Mouse (Mus musculus) ES-CJ7 (cell line): ENCODE results near the gene Sgms2.

Experiments used
- DNase-seq: peaks from one replicate; pipeline ENCODE4 v3.0.0; 2011; ENCODE audit warnings: low read depth, low spot score

Sgms2 gene

GRCm38 (mm10) chr3:131488403-131488802 lies 2.8 kb downstream of the Sgms2 start:
- DNase-seq, result no peak

GRCm38 (mm10) chr3:131485388-131485787 lies 5.8 kb downstream of the Sgms2 start:
- no peak for DNase-seq

DNA sequence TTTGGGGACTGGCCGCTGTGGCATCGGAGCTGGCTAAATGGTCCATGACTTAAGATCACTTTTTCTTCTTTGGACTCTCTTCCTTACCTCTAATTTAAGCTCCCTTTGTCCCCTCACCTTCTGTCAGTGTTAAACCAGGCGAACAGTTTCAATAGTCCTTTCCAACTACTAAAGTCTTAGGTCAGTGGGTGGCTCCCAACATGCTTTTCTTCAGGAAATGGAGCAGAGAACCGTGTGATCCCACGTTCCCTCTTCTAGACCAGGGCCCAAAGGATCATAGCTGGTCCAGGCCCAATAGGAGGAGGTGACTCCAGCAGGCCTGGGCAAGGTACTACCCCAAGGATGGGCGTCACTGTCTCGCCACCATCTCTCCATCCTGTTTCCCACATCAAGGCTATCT lies 7.6 kb downstream of the Sgms2 start:
- DNase-seq, result no peak

- DNase-seq, result no peak
Observed at GRCm38 (mm10) chr3:131481976-131482712, 9.1 kb downstream of the Sgms2 start.

GRCm38 (mm10) chr3:131480659-131481058 lies 10.6 kb downstream of the Sgms2 start:
- peak; percentile 37 for DNase-seq

DNA sequence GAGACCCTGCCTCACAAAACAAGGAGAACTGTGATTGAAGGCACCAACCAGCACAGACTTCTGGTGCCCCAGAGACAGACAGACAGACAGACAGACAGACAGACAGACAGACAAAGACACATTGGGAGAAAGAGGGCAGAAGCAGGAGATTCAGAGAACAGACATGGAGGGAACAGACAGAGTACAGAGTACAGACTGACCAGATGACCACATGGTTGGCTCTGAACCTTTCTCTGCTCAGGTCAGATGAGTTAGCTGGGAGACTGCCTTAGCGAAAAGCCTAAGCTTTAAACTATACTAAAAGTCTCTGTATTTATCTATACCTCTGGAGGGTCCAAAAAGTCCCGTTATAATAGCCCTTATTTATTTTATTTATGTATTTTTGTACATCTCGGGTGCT lies 11.8 kb downstream of the Sgms2 start:
- DNase-seq, result no peak

- DNase-seq, result peak; percentile 27
Observed at GRCm38 (mm10) chr3:131476002-131476401, 15.2 kb downstream of the Sgms2 start.

DNA sequence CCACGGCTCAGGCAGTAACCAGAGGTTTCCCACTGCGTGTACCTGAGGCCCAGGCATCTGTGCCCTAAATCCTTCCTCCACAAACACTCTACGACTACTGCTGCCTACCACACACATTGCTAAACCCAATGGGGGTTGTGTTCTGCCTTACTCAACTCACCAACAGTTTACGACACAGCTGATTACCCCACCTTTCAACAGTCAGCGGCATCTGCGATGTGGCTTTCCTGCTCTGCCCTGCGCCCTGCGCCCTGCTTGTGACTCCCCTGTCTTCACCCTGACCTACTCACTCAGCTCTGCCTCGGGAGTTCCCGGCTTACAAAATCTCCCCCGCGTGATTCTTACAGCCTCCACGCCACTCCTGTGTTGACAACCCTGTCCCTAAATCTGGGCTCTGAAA lies 16.7 kb downstream of the Sgms2 start:
- no peak for DNase-seq

- no peak for DNase-seq
Observed at GRCm38 (mm10) chr3:131473496-131473895, 17.7 kb downstream of the Sgms2 start.

- peak; percentile 74 for DNase-seq
Observed at GRCm38 (mm10) chr3:131471836-131472235, 19.4 kb downstream of the Sgms2 start.

GRCm38 (mm10) chr3:131471435-131471834 lies 19.8 kb downstream of the Sgms2 start:
- no peak for DNase-seq

DNA sequence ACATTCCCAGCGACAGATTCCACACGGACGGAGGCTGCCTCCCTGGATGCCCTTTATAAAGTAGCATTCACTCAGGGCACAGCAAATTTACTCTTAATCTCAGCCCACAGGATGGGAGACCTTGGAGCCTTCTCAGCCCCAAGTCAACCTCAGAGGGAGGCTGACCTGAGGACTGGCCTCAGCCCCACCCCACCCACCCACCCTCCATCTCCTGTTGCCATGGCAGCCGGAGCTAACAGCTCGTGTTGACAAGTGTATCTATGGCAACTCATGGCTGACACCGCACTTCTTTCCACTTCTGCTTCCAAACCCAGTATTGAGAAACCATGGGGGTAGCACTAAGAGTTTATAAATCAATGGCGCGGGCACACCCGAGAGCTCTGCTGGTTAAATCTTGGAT lies 20.4 kb downstream of the Sgms2 start:
- DNase-seq, result peak; percentile 59

- DNase-seq, result peak; percentile 58
Observed at GRCm38 (mm10) chr3:131469636-131470035, 21.6 kb downstream of the Sgms2 start.

GRCm38 (mm10) chr3:131466371-131466770 lies 24.8 kb downstream of the Sgms2 start:
- DNase-seq, result no peak

GRCm38 (mm10) chr3:131465536-131466260 lies 25.5 kb downstream of the Sgms2 start:
- no peak for DNase-seq

GRCm38 (mm10) chr3:131372996-131373395 lies 118.2 kb downstream of the Sgms2 start:
- no peak for DNase-seq

GRCm38 (mm10) chr3:131368678-131369077 lies 122.5 kb downstream of the Sgms2 start:
- DNase-seq, result no peak

GRCm38 (mm10) chr3:131367452-131367851 lies 123.8 kb downstream of the Sgms2 start:
- DNase-seq, result no peak

- peak; percentile 25 for DNase-seq
Observed at GRCm38 (mm10) chr3:131364632-131365446, 126.4 kb downstream of the Sgms2 start.

DNA sequence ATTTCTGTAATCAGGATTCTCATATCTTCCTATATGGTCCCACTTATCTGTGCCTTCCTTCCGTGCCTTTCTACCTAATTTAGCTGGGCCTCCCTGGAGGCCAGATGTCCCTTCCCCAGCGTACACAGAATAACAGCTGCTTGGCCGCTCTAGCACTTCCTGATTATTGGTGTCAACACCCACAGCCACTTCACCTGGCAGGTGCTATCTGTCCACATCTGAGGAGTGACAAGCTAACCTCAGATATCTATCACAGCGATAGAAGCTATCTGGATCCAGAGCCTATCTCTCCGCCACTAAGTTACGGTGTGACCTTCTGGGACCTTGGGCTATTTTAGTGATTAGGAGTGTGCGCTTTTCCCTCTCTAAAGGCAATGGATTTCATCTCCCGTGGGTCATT lies 127.0 kb downstream of the Sgms2 start:
- no peak for DNase-seq

DNA sequence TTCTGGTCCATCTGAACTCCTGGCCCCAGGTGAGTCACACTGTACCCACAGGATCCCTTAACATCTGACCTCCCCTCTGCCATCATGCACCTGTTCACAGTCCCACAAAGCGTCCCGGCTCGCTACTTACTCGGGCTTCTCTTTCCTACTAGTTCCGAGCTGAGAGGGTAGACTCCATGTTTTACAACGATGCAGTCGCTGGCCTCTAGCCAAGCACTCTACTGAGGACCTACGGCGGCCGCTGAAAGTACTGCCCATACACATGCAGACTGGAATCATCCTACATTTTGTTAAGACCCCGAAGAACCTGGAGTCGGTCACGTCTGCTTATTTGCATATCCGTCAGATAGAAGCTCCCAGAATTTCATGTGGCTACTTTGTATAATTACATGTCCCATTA lies 127.6 kb downstream of the Sgms2 start:
- no peak for DNase-seq

GRCm38 (mm10) chr3:131361960-131362359 lies 129.3 kb downstream of the Sgms2 start:
- no peak for DNase-seq
